ENCODE assay signal across 22 mouse cellular contexts in genomic region chr1:73797858-73798257, GRCm38 (mm10).
A peak's percentile ranks its signal among the peaks of the same experiment; 100 is the strongest.
DNase-seq lines count a peak whose midpoint lies in the region; ATAC-seq and TF ChIP-seq lines count a peak whose summit lies in the region.
"Had no signal": no experiment of that assay in that cellular context is flagged by ENCODE, and none has a peak within 500 bp of the region (broad histone marks: within the 10 kb centered on the region; RNA-seq: fewer than 3 reads in every experiment).

No protein-coding gene starts in this region.

- H3K27me3 ChIP-seq in kidney, postnatal 0 days (ENCODE audit: insufficient read depth, low read length) = no peaks in the 10 kb centered on the region
- no peaks in the 10 kb centered on the region for H3K27me3 ChIP-seq in stomach, embryonic 14.5 days (ENCODE audit: control insufficient read depth, insufficient read depth, low read length)
- no peaks in the 10 kb centered on the region for H3K27me3 ChIP-seq in stomach, postnatal 0 days (ENCODE audit: control insufficient read depth, insufficient read depth, low read length)
- H3K27me3 ChIP-seq: forebrain, embryonic 13.5 days; hindbrain, embryonic 13.5 days had no signal

- no peak overlapping the region for H3K4me2 ChIP-seq in kidney, postnatal 0 days (ENCODE audit: low read length)
- no peak overlapping the region for H3K4me2 ChIP-seq in stomach, embryonic 14.5 days (replicated peaks; ENCODE audit: low read depth, low read length)
- H3K4me2 ChIP-seq in stomach, postnatal 0 days (replicated peaks; ENCODE audit: low read depth) = no peak overlapping the region
- H3K4me2 ChIP-seq: forebrain, embryonic 13.5 days; heart, embryonic 11.5 days; hindbrain, embryonic 13.5 days had no signal

- H3K4me1 ChIP-seq in kidney, postnatal 0 days (replicated peaks; ENCODE audit: insufficient read depth, low read length) = no peaks in the 10 kb centered on the region
- peaks cover 15% of the 10 kb centered on the region; the same call in 1 of the 2 replicates for H3K4me1 ChIP-seq in stomach, embryonic 14.5 days (ENCODE audit: control insufficient read depth, insufficient read depth, low read length)
- H3K4me1 ChIP-seq in stomach, postnatal 0 days (replicated peaks; ENCODE audit: control insufficient read depth, insufficient read depth) = no peaks in the 10 kb centered on the region; the same call in 1 of the 2 replicates
- H3K4me1 ChIP-seq: forebrain, embryonic 13.5 days; hindbrain, embryonic 13.5 days had no signal

- no peak overlapping the region for H3K9ac ChIP-seq in kidney, postnatal 0 days (ENCODE audit: low read depth, low read length)
- H3K9ac ChIP-seq in stomach, embryonic 14.5 days (replicated peaks; ENCODE audit: low read depth, low read length) = no peak overlapping the region
- H3K9ac ChIP-seq in stomach, postnatal 0 days (ENCODE audit: low read length) = no peak overlapping the region
- H3K9ac ChIP-seq: forebrain, embryonic 13.5 days; hindbrain, embryonic 13.5 days had no signal

- no peak for TF ChIP-seq EP300 in stomach, postnatal 0 days (optimal IDR thresholded peaks at IDR 0.05)

- no peak for ATAC-seq in kidney, postnatal 0 days (replicated peaks; ENCODE audit: low FRiP score, low read depth)
- ATAC-seq in stomach, embryonic 14.5 days (ENCODE audit: insufficient number of reproducible peaks, insufficient read depth, low FRiP score, low read depth) = no peak
- no peak for ATAC-seq in stomach, postnatal 0 days (ENCODE audit: low FRiP score, low TSS enrichment)
- ATAC-seq: activated CD4-positive, CD25-positive, alpha-beta regulatory T cell, adult 4 months; forebrain, embryonic 13.5 days; forebrain, embryonic 16.5 days had no signal

- 75% methylated on average over 2 of the region's 2 CpGs for WGBS in kidney, postnatal 0 days
- 51% methylated on average over 2 of the region's 2 CpGs for WGBS in stomach, embryonic 14.5 days
- 46% methylated on average over 2 of the region's 2 CpGs for WGBS in stomach, postnatal 0 days

- peak; percentile 68 for DNase-seq in heart, adult 11 months
- no peak for DNase-seq in heart, postnatal 25 days (ENCODE audit: low spot score)
- DNase-seq in kidney, postnatal 0 days (ENCODE audit: low spot score) = peak; percentile 54
- DNase-seq in kidney, postnatal 25 days = no peak
- DNase-seq in stomach, postnatal 0 days (ENCODE audit: low spot score) = no peak
- DNase-seq in layer of hippocampus, postnatal 25 days (ENCODE audit: extremely low spot score in 1 of 2, low spot score in 1 of 2) = no peak
- DNase-seq: adrenal gland, postnatal 10 days; adrenal gland, postnatal 36 days; cerebellum, adult 18-20 months; cerebellum, adult 9-10 months; cerebellum, postnatal 14 days; gastrocnemius, postnatal 10 days; gastrocnemius, postnatal 36 days; heart, postnatal 36 days had no signal

- H3K9me3 ChIP-seq in kidney, postnatal 0 days (replicated peaks; ENCODE audit: low read length) = no peaks in the 10 kb centered on the region
- H3K9me3 ChIP-seq in stomach, embryonic 14.5 days (ENCODE audit: control insufficient read depth, low read depth, low read length) = no peaks in the 10 kb centered on the region
- H3K9me3 ChIP-seq in stomach, postnatal 0 days (ENCODE audit: control insufficient read depth, low read length) = no peaks in the 10 kb centered on the region
- H3K9me3 ChIP-seq: forebrain, embryonic 10.5 days; forebrain, embryonic 13.5 days had no signal

- no peaks in the 10 kb centered on the region for H3K36me3 ChIP-seq in kidney, postnatal 0 days (ENCODE audit: insufficient read depth, low read length)
- no peaks in the 10 kb centered on the region for H3K36me3 ChIP-seq in stomach, embryonic 14.5 days (ENCODE audit: control insufficient read depth, insufficient read depth, low read length)
- H3K36me3 ChIP-seq in stomach, postnatal 0 days (ENCODE audit: control insufficient read depth, insufficient read depth, low read length) = no peaks in the 10 kb centered on the region
- H3K36me3 ChIP-seq: forebrain, embryonic 10.5 days; hindbrain, embryonic 10.5 days; hindbrain, embryonic 13.5 days had no signal

- H3K4me3 ChIP-seq in kidney, postnatal 0 days (replicated peaks; ENCODE audit: low read depth, low read length) = no peak overlapping the region
- H3K4me3 ChIP-seq in stomach, embryonic 14.5 days (ENCODE audit: low read depth, low read length) = no peak overlapping the region
- H3K4me3 ChIP-seq in stomach, postnatal 0 days (ENCODE audit: low read depth, low read length) = no peak overlapping the region
- H3K4me3 ChIP-seq: forebrain, embryonic 10.5 days; forebrain, embryonic 13.5 days; hindbrain, embryonic 10.5 days; hindbrain, embryonic 13.5 days had no signal

- no peak for TF ChIP-seq CTCF in kidney, postnatal 0 days (IDR thresholded peaks at IDR 0.05; ENCODE audit: low read depth)
- no peak for TF ChIP-seq CTCF in stomach, postnatal 0 days (IDR thresholded peaks at IDR 0.05; ENCODE audit: low read depth)

- intact Hi-C loops in heart, postnatal 25 days (cut with DNase I) = no loop called here

- H3K27ac ChIP-seq in kidney, postnatal 0 days = no peak overlapping the region
- peak overlapping the region; percentile 29 for H3K27ac ChIP-seq in stomach, embryonic 14.5 days (ENCODE audit: low read length)
- no peak overlapping the region for H3K27ac ChIP-seq in stomach, postnatal 0 days (replicated peaks)
- H3K27ac ChIP-seq: forebrain, embryonic 10.5 days; forebrain, embryonic 13.5 days; hindbrain, embryonic 10.5 days; hindbrain, embryonic 13.5 days had no signal

Comparison
In these comparisons a context has a peak if more than half of its experiments do, and no peak if none do; other contexts are left out.
1. DNase-seq: peak in heart, adult 11 months (single experiment) and kidney, postnatal 0 days (single experiment); none in heart, postnatal 25 days (single experiment), kidney, postnatal 25 days (0 of 2), stomach, postnatal 0 days (single experiment) and layer of hippocampus, postnatal 25 days (0 of 2).